Mouse (Mus musculus): ENCODE data around the gene Cxcl12. TPM values are rescaled to one million over a fixed set of nuclear protein-coding genes. Genes with fewer than 3 reads are reported as not detected.

Cxcl12 gene
- 57.9 and 58.2 TPM in 2 replicates for polyA plus RNA-seq (2016; fragmentation: Nextera tagmentation; extraction: Ambion mirVana)

DNA sequence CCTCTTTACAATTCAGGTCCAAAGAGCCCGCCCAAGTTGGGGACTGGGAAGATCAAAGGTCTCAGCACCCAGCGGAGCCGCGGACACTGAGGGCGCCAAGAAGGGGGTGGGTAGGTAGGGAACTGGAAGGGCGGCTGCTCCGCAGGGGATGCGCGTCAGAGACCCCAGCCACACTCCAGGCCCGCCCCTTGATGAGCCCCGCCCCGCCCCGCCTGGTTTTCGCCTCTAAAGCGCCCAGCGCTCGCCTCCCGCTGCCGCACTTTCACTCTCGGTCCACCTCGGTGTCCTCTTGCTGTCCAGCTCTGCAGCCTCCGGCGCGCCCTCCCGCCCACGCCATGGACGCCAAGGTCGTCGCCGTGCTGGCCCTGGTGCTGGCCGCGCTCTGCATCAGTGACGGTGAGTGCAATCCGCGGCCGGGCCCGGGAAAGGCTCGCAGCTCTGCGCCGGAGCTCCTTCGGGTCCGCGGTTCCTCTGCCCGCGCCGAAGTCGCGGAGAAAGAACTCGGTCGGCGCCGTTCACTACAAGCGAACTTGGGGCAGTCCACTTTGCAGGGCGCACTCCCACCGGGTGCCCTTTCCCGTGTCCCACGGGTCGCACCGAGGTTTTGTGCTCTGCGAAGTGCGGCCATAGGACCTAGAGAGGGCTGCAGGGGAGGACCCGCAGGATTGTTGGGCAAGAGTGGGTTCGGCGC is at the start of gene Cxcl12:
Gene Cxcl12, plus strand, starts transcription at position 215 of the 691 bp plus-strand sequence.
- Histone ChIP-seq H3K27me3 (replicated peaks) (peaks cover 81% of the 10 kb centered on the region), H3K9ac (peak within 1 kb of the TSS; percentile 62), H3K4me3 (peak within 1 kb of the TSS; percentile 59), H3K27ac (peak within 1 kb of the TSS; percentile 62), H3K36me3 (peaks cover 7% of the 10 kb centered on the region; the same call in 1 of the 2 replicates), H3K4me2 (peak within 1 kb of the TSS; percentile 60), H3K4me1 (peaks cover 14% of the 10 kb centered on the region; the same call in 1 of the 2 replicates), H3K9me3 (replicated peaks) (no peaks in the 10 kb centered on the region)
- 1% methylated on average over 64 of the region's 64 CpGs for whole genome bisulfite sequencing (ENCODE audit: insufficient replicate concordance)
- peak; percentile 60 for ATAC-seq

DNA sequence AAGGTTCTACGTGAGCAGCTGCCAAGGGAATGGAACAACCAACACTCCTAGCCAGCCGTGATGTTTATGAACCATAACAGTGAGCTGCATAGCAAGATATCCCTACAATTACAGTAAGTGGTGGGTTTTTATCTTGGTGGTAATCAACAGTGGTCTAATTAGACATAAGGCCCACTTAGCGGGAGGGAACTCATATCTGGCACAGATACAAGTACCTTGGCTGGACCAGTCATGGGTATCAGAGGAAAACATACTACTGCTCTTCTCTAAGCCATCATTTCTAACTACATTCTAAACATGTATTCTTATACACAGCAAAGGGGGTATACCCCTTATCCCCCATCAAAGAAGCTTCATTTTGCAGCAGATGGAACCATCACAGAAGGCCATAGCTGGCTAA is 46.3 kb upstream of the Cxcl12 start:
- Histone ChIP-seq H3K4me1 (no peaks in the 10 kb centered on the region), H3K4me3 (no peak overlapping the region), H3K9ac (no peak overlapping the region), H3K27me3 (replicated peaks) (no peaks in the 10 kb centered on the region), H3K27ac (no peak overlapping the region), H3K9me3 (replicated peaks) (no peaks in the 10 kb centered on the region), H3K36me3 (no peaks in the 10 kb centered on the region), H3K4me2 (no peak overlapping the region)
- no peak for ATAC-seq
- WGBS (ENCODE audit: insufficient replicate concordance) = 63% methylated on average over 3 of the region's 3 CpGs

DNA sequence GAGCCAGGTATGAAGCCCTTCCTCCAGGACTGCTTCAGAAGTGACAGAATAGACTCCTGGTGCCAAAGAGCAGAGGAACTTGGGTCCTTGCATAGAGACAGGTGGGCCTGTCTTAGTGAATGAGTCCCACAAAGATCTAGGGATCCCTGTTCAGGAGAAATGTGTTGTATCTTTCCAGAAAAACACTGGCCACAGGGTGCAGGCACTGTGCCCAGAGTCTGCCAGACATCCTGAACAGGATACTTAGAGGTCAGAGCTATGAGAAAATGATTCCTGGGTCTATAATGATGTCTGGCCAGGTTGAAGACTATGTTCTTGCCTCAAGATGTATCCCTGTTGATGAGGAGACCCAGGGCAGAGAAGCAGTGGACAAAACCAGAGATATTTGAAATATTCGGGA is 42.0 kb upstream of the Cxcl12 start:
- Histone ChIP-seq H3K9ac (no peak overlapping the region), H3K4me1 (no peaks in the 10 kb centered on the region), H3K4me2 (no peak overlapping the region), H3K9me3 (replicated peaks) (no peaks in the 10 kb centered on the region), H3K27ac (no peak overlapping the region), H3K27me3 (replicated peaks) (no peaks in the 10 kb centered on the region), H3K4me3 (no peak overlapping the region), H3K36me3 (no peaks in the 10 kb centered on the region)
- ATAC-seq = no peak
- WGBS (ENCODE audit: insufficient replicate concordance) = 41% methylated on average over 1 of the region's 1 CpGs

DNA sequence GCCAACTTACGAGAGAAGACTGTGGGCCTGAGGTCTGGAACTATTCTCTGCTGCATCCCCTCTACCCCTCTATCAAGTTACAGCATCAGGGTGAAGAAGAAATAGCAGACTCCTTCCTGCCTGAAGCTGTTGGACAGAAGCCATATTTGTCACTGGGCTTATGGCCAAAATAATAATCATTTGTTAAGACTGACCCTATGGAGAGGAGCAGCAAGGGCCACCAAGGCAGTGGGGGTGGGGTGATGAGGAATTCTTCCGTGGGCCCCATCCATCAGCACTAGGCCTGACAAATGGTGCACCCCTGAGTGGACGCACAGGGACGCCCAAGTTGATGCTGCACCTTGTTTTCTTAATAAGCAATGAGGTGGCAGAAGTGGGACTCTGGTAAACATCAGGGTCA is 38.9 kb upstream of the Cxcl12 start:
- no peak overlapping the region for H3K9ac ChIP-seq
- 67% methylated on average over 4 of the region's 4 CpGs for WGBS (ENCODE audit: insufficient replicate concordance)
- H3K27ac ChIP-seq = no peak overlapping the region
- no peaks in the 10 kb centered on the region for H3K36me3 ChIP-seq
- H3K4me1 ChIP-seq = no peaks in the 10 kb centered on the region
- no peak overlapping the region for H3K4me3 ChIP-seq
- no peak for ATAC-seq
- no peaks in the 10 kb centered on the region for H3K9me3 ChIP-seq (replicated peaks)
- H3K4me2 ChIP-seq = no peak overlapping the region
- H3K27me3 ChIP-seq (replicated peaks) = no peaks in the 10 kb centered on the region

DNA sequence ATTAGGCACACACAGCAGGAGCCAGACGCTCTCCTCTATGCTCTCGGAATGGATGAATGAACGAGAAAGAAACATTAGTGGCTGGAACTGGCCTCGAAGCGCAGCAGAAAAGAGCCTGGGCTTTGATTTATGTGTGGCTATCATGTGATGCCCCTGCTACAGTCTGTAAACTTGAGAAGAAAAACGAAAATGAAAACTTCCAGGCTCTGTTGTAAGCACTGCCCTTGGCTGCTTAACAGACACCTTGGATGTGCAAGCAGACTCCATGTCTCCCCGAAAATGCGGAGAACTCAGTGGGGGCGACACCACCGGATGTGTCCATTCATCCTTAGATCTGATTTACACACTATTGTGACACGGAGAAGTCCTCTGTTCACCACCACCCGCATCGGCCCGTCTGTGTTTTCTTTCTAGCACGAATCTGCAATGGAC is 37.6 kb upstream of the Cxcl12 start:
- no peaks in the 10 kb centered on the region for H3K27me3 ChIP-seq (replicated peaks)
- H3K9me3 ChIP-seq (replicated peaks) = no peaks in the 10 kb centered on the region
- H3K4me3 ChIP-seq = no peak overlapping the region
- H3K9ac ChIP-seq = no peak overlapping the region
- no peak for ATAC-seq
- H3K4me2 ChIP-seq = no peak overlapping the region
- no peaks in the 10 kb centered on the region for H3K4me1 ChIP-seq
- no peaks in the 10 kb centered on the region for H3K36me3 ChIP-seq
- H3K27ac ChIP-seq = no peak overlapping the region
- WGBS (ENCODE audit: insufficient replicate concordance) = 62% methylated on average over 15 of the region's 15 CpGs

DNA sequence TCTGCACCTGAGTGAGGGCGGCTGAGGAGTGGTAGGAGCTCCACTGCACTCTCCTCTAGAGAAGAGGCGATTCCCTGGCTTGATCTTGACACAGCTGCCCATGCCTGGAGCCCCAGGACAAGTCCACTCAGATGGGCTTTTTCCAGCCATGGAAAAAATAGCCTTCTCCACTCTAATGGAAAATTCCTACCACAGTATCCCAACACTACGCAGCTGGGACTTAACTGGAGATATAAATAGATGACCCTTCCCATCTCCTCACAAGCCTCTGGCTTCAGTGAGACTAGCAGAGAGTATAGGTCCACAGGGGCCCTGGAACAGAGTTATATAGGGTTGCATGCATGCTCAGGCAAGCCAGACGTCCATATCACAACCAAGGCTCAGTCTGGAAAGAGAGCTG is 33.8 kb upstream of the Cxcl12 start:
- Histone ChIP-seq H3K4me2 (no peak overlapping the region), H3K9ac (no peak overlapping the region), H3K27ac (no peak overlapping the region), H3K4me1 (no peaks in the 10 kb centered on the region), H3K9me3 (replicated peaks) (no peaks in the 10 kb centered on the region), H3K4me3 (no peak overlapping the region), H3K36me3 (no peaks in the 10 kb centered on the region), H3K27me3 (replicated peaks) (no peaks in the 10 kb centered on the region)
- WGBS (ENCODE audit: insufficient replicate concordance) = 44% methylated on average over 4 of the region's 4 CpGs
- no peak for ATAC-seq

DNA sequence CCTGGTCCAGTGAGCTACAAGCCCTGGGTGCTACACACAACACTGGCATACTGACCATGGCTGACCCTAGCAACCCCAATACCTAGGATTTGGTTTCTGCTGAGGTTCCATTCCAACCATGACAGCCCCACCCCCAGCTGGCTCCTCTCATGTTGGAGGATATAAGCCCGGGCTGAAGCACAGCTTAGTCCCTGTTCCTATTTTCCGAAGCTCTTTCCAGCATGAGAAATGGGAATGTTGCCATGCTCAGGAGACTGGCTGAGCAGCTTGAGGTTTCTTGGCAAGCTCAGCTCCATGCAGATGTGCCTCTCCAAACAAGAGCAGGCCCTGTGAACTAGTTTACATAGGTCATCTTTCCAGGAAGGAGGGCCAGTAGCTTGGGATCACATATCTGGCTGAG is 30.6 kb upstream of the Cxcl12 start:
- H3K27ac ChIP-seq = no peak overlapping the region

DNA sequence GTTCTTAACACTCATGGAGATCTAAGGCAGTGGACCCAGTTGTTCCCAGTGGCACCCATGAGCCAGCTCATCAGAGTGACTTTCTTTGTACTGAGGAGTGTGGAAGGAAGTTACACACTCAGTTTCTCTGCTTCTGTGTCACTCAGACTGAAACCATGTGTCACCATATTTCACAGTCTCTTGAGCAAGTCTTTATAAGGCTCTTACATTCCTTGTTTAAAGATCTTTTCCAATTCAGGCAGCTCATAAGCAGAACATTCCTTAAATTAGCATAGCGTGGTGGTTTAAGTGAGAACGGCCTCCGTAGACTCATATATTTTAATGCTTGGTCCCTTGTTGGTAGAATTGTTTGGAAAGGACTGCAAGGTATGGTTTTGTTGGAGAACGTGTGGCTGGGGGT is 27.4 kb upstream of the Cxcl12 start:
- H3K9ac ChIP-seq = no peak overlapping the region
- no peaks in the 10 kb centered on the region for H3K36me3 ChIP-seq
- no peaks in the 10 kb centered on the region for H3K27me3 ChIP-seq (replicated peaks)
- H3K27ac ChIP-seq = no peak overlapping the region
- H3K4me3 ChIP-seq = no peak overlapping the region
- H3K9me3 ChIP-seq (replicated peaks) = no peaks in the 10 kb centered on the region
- no peak overlapping the region for H3K4me2 ChIP-seq
- WGBS (ENCODE audit: insufficient replicate concordance) = 77% methylated on average over 4 of the region's 4 CpGs
- no peak for ATAC-seq
- no peaks in the 10 kb centered on the region for H3K4me1 ChIP-seq

More for the DNA sequence above, 30.6 kb upstream of the Cxcl12 start:
- WGBS (ENCODE audit: insufficient replicate concordance) = 81% methylated on average over 2 of the region's 2 CpGs
- no peak overlapping the region for H3K9ac ChIP-seq
- no peaks in the 10 kb centered on the region for H3K27me3 ChIP-seq (replicated peaks)
- no peaks in the 10 kb centered on the region for H3K4me1 ChIP-seq
- no peaks in the 10 kb centered on the region for H3K36me3 ChIP-seq
- no peak overlapping the region for H3K4me2 ChIP-seq
- ATAC-seq = no peak
- H3K9me3 ChIP-seq (replicated peaks) = no peaks in the 10 kb centered on the region
- H3K4me3 ChIP-seq = no peak overlapping the region

DNA sequence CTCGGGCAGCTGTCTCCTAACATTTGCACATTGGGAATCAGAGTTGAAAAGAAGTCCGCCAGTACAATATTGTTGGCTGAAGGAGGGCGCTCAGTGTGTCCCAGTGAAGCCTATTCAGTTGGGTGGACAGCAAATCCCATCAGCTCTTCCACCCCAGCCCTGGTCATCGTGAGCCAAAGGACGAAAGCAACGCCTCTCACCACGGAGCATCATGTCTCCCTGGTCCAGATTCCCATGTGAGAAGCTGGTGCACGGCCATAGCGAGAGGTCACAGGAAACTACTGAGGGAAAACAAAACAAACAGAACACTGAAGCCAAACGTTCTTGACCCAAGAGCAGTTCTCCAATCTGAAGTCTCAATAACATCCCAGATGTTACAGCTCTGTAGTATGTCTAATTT is 21.4 kb upstream of the Cxcl12 start:
- no peak overlapping the region for H3K27ac ChIP-seq
- H3K27me3 ChIP-seq (replicated peaks) = no peaks in the 10 kb centered on the region; the same call in 1 of the 2 replicates
- H3K4me3 ChIP-seq = no peak overlapping the region
- 60% methylated on average over 10 of the region's 10 CpGs for WGBS (ENCODE audit: insufficient replicate concordance)
- ATAC-seq = no peak
- H3K9ac ChIP-seq = no peak overlapping the region
- H3K9me3 ChIP-seq (replicated peaks) = no peaks in the 10 kb centered on the region
- H3K4me2 ChIP-seq = no peak overlapping the region
- no peaks in the 10 kb centered on the region for H3K36me3 ChIP-seq
- no peaks in the 10 kb centered on the region for H3K4me1 ChIP-seq

DNA sequence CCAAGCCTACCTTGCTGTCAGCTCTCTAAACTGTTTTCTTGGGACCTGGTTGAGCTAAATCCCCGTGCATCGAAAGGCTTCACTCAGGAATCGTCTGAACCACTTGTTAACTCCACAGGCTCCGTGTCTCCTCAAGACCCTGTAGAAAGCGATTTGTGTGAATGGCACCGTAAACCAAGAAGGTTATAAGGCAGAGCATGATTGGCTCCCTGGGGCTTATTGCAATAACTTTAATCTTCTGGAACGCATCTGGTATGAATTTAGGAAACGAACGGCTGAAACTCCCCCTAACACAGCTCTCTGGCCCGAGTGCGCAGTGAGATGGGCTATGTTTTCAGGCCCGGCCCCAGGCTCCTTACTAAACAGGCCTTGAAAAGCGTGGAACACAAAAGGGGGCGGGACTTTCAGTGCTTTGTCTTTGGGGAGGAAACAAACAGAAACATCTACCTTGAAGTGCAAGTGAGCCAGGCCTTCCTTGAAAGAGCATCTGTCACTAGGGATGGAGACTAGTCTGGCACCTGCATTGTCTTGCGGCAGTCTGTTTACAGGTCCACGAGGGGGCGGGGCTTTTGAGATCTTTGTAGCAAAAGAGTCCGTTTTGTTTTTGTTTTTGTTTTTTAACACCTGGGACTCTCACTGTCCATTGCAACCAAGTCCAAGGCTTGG is 16.7 kb upstream of the Cxcl12 start:
- no peak overlapping the region for H3K4me3 ChIP-seq
- H3K9ac ChIP-seq = no peak overlapping the region
- H3K4me2 ChIP-seq = no peak overlapping the region
- H3K27me3 ChIP-seq (replicated peaks) = no peaks in the 10 kb centered on the region; the same call in 1 of the 2 replicates
- H3K9me3 ChIP-seq (replicated peaks) = no peaks in the 10 kb centered on the region
- no peaks in the 10 kb centered on the region for H3K36me3 ChIP-seq
- no peak for ATAC-seq
- WGBS (ENCODE audit: insufficient replicate concordance) = 34% methylated on average over 18 of the region's 18 CpGs
- no peak overlapping the region for H3K27ac ChIP-seq
- H3K4me1 ChIP-seq = no peaks in the 10 kb centered on the region

DNA sequence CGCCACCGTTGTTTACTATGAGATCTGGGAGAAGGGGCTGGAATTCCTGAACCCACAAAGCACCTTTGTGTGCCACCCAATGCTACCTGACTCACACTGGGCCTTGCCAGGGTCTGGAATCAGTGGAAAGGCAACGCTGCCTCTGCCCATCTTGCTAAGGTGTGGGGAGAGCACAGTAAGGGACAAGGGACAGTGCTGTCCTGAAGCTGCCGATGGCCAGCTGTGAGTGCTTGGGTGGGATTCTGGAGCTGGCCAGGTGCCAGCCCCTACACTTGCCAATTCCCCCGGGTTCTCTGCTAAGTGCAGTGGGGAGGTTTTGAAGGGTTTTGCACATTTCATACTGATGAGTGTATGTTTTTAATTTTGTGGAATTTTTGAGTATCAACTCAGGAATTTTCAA is 15.3 kb upstream of the Cxcl12 start:
- Histone ChIP-seq H3K36me3 (no peaks in the 10 kb centered on the region), H3K27me3 (replicated peaks) (no peaks in the 10 kb centered on the region; the same call in 1 of the 2 replicates), H3K4me2 (no peak overlapping the region), H3K4me3 (no peak overlapping the region), H3K27ac (no peak overlapping the region), H3K9ac (no peak overlapping the region), H3K9me3 (replicated peaks) (no peaks in the 10 kb centered on the region), H3K4me1 (no peaks in the 10 kb centered on the region)
- no peak for ATAC-seq
- WGBS (ENCODE audit: insufficient replicate concordance) = 57% methylated on average over 5 of the region's 5 CpGs

DNA sequence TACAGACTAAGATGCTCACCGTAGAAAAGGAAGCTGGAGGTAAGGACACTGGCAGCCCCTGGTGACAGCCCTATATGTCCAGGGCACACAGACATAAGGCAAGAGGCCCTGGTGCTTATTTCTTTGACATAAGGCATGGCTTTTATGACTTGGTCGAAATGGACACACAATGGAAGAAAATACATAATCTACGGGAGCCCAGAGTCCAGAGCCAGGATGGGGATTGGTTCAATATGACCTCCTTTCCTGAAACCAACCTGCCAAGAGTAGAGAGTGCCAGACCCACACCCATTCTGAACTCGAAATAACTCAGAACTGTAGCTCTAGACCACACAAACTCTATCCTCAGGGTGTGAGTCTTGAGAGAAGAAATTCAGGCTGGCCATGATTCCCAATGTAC is 11.5 kb upstream of the Cxcl12 start:
- Histone ChIP-seq H3K36me3 (no peaks in the 10 kb centered on the region), H3K4me3 (no peak overlapping the region), H3K9me3 (replicated peaks) (no peaks in the 10 kb centered on the region), H3K4me2 (no peak overlapping the region), H3K4me1 (no peaks in the 10 kb centered on the region), H3K9ac (no peak overlapping the region), H3K27me3 (replicated peaks) (no peaks in the 10 kb centered on the region; the same call in 1 of the 2 replicates), H3K27ac (no peak overlapping the region)
- 55% methylated on average over 4 of the region's 4 CpGs for WGBS (ENCODE audit: insufficient replicate concordance)
- no peak for ATAC-seq

All from liver, embryonic 12.5 days (tissue).